Mouse (Mus musculus) embryonic fibroblast, embryonic 13.5 days (primary cell): Measurements from ENCODE around the gene Dph5.

ENCODE experiments used
- CTCF ChIP-seq: IDR thresholded peaks from 2 replicates; pipeline ENCODE4 v1.5.1; 2011; ENCODE audit warnings: mild to moderate bottlenecking, control low read depth, low read length, moderate library complexity, borderline replicate concordance; ENCODE audit not compliant: insufficient read depth
- POLR2A ChIP-seq: IDR thresholded peaks from 2 replicates; pipeline ENCODE4 v1.6.1; 2011; ENCODE audit warnings: low read depth, mild to moderate bottlenecking, control low read depth, low read length, moderate library complexity

- no peak for TF ChIP-seq CTCF
- TF ChIP-seq POLR2A: no peak
These were observed 32.1 kb upstream of the Dph5 start for GRCm38 (mm10) chr3:115855576-115855975.
